Mouse (Mus musculus): ENCODE data around the gene B4galt7. TPM values are rescaled to one million over a fixed set of nuclear protein-coding genes. Genes with fewer than 3 reads are reported as not detected.

B4galt7 gene
- total and polyA plus RNA-seq, 2 experiments, result 7.9 to 14.8 TPM

DNA sequence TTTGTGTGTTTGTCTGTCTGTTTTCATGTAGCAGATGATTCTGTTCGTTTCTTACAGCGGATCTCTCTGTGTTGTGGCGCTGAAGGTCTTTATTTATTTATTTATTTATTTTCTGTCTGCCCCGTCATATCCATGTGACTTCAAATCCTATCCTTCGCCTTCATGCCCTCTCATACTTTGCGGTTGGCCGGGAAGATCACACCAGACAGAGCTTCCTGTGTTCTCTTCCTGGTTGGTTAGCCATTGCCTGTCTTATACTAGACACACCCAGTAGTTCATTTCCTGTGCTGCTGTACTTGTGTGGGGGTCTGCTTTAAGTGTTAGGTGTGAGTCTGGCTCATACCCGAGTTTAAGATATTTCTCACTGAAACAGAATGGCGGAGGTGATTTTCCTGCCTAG is 961 bp downstream of the B4galt7 start:
- Histone ChIP-seq H3K27me3 (ENCODE audit: control insufficient read depth, insufficient read depth, low read length) (no peaks in the 10 kb centered on the region), H3K4me3 (ENCODE audit: insufficient read depth, low read depth, low read length) (peak overlapping the region; percentile 86; the same call in 1 of the 2 replicates), H3K79me2 (ENCODE audit: control insufficient read depth, insufficient read depth, low read length) (peaks cover 5% of the 10 kb centered on the region; the same call in 1 of the 2 replicates), H3K27ac (replicated peaks; ENCODE audit: insufficient read depth, low read depth, low read length) (peak overlapping the region; percentile 74; the same call in 1 of the 2 replicates), H3K36me3 (ENCODE audit: control insufficient read depth, insufficient read depth, low read length) (peaks cover 11% of the 10 kb centered on the region), H3K9ac (ENCODE audit: low read depth, low read length) (peak overlapping the region; percentile 85), H3K4me1 (ENCODE audit: control insufficient read depth, insufficient read depth, low read length) (peaks cover 2% of the 10 kb centered on the region; the same call in 1 of the 2 replicates)
- no peak for TF ChIP-seq POLR2A (IDR thresholded peaks at IDR 0.05; ENCODE audit: extremely low read depth, insufficient read depth, low read length)
- 9% methylated on average over 9 of the region's 9 CpGs for WGBS
- peak; percentile 63 for DNase-seq (ENCODE audit: extremely low read depth, low read depth, low spot score)

DNA sequence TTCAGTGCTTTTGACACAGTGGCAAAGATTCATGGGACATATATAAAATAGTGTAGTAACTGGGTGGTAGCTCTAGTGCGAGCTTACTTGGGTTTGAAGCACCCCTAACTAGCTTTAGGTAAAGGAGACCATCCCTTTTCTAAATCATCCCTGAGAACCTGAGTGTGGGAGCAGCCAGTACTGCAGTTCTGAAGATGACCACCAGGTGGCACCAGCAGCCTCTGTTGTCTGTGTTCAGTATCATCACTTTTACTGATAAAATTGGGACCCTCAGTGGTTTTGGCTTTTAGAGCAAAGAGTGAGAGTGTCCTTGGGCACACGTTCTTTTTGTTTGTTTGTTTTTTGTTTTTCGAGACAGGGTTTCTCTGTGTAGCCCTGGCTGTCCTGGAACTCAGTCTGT is 1.9 kb downstream of the B4galt7 start:
- Histone ChIP-seq H3K4me1 (ENCODE audit: control insufficient read depth, insufficient read depth, low read length) (peaks cover 2% of the 10 kb centered on the region; the same call in 1 of the 2 replicates), H3K9ac (ENCODE audit: low read depth, low read length) (no peak overlapping the region), H3K4me3 (ENCODE audit: insufficient read depth, low read depth, low read length) (no peak overlapping the region), H3K36me3 (ENCODE audit: control insufficient read depth, insufficient read depth, low read length) (peaks cover 7% of the 10 kb centered on the region), H3K27ac (replicated peaks; ENCODE audit: insufficient read depth, low read depth, low read length) (no peak overlapping the region), H3K79me2 (ENCODE audit: control insufficient read depth, insufficient read depth, low read length) (peaks cover 5% of the 10 kb centered on the region; the same call in 1 of the 2 replicates), H3K27me3 (ENCODE audit: control insufficient read depth, insufficient read depth, low read length) (no peaks in the 10 kb centered on the region)
- TF ChIP-seq CTCF (IDR thresholded peaks at IDR 0.05; ENCODE audit: low read depth, low read length) (peak; percentile 78), POLR2A (IDR thresholded peaks at IDR 0.05; ENCODE audit: extremely low read depth, insufficient read depth, low read length) (no peak)
- WGBS, result 2% methylated on average over 3 of the region's 3 CpGs
- peak; percentile 32 for DNase-seq (ENCODE audit: extremely low read depth, low read depth, low spot score)

DNA sequence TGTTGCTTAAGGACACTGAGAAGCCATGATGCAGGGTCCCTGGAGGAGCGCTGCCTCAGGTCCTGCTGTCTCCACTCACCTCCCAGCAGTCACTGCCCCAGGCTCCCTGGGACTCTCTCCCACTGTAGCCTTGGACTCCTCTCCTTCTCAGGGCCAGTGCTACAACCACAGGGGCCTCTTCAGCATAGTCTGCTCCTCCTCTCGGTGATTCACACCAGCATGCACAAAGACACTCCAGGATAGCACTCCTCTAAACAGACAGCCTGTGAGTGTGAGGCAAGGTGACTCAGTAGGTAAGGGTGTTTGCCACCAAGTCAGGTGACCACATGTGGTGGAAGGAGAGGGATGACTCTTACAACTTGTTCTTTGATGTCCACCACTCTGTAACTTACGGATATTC is 4.9 kb downstream of the B4galt7 start:
- no peak overlapping the region for H3K9ac ChIP-seq (ENCODE audit: low read depth, low read length)
- H3K79me2 ChIP-seq (ENCODE audit: control insufficient read depth, insufficient read depth, low read length), result peaks cover 5% of the 10 kb centered on the region; the same call in 1 of the 2 replicates
- TF ChIP-seq POLR2A (IDR thresholded peaks at IDR 0.05; ENCODE audit: extremely low read depth, insufficient read depth, low read length) (no peak), CTCF (IDR thresholded peaks at IDR 0.05; ENCODE audit: low read depth, low read length) (no peak)
- H3K36me3 ChIP-seq (ENCODE audit: control insufficient read depth, insufficient read depth, low read length), result peaks cover 3% of the 10 kb centered on the region; the same call in 1 of the 2 replicates
- WGBS, result 92% methylated on average over 3 of the region's 3 CpGs
- peaks cover 2% of the 10 kb centered on the region; the same call in 1 of the 2 replicates for H3K4me1 ChIP-seq (ENCODE audit: control insufficient read depth, insufficient read depth, low read length)
- no peaks in the 10 kb centered on the region for H3K27me3 ChIP-seq (ENCODE audit: control insufficient read depth, insufficient read depth, low read length)
- no peak overlapping the region for H3K4me3 ChIP-seq (ENCODE audit: insufficient read depth, low read depth, low read length)
- DNase-seq (ENCODE audit: extremely low read depth, low read depth, low spot score), result no peak
- no peak overlapping the region for H3K27ac ChIP-seq (replicated peaks; ENCODE audit: insufficient read depth, low read depth, low read length)

GRCm38 (mm10) chr13:55606899-55607623 is 7.4 kb downstream of the B4galt7 start:
- Histone ChIP-seq H3K27ac (replicated peaks; ENCODE audit: insufficient read depth, low read depth, low read length) (no peak overlapping the region), H3K27me3 (ENCODE audit: control insufficient read depth, insufficient read depth, low read length) (no peaks in the 10 kb centered on the region), H3K79me2 (ENCODE audit: control insufficient read depth, insufficient read depth, low read length) (peaks cover 5% of the 10 kb centered on the region; the same call in 1 of the 2 replicates), H3K4me1 (ENCODE audit: control insufficient read depth, insufficient read depth, low read length) (no peaks in the 10 kb centered on the region), H3K9ac (ENCODE audit: low read depth, low read length) (no peak overlapping the region), H3K36me3 (ENCODE audit: control insufficient read depth, insufficient read depth, low read length) (peaks cover 3% of the 10 kb centered on the region; the same call in 1 of the 2 replicates), H3K4me3 (ENCODE audit: insufficient read depth, low read depth, low read length) (no peak overlapping the region)
- 70% methylated on average over 10 of the region's 10 CpGs for WGBS
- DNase-seq (ENCODE audit: extremely low read depth, low read depth, low spot score), result no peak
- TF ChIP-seq POLR2A (IDR thresholded peaks at IDR 0.05; ENCODE audit: extremely low read depth, insufficient read depth, low read length) (no peak), CTCF (IDR thresholded peaks at IDR 0.05; ENCODE audit: low read depth, low read length) (no peak)

DNA sequence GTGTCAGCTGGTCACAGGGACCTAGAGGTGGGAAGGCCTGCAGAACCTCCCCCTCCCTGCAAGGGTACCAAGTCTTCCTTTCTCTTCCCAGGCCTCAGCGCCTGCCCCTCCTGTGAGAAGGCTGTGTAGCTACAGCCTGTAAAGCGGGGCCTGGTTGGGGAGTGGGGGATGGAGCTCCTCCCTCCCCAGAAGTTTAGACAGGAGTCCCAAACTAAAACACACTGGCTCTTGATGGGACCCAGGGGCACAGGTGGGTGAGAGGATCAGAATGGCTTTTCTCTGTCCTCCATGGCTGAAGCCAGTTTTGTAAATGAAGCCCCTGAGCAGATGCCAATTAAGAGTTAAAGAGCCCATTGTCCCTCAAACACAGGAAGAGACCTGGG is 7.9 kb downstream of the B4galt7 start:
- peaks cover 3% of the 10 kb centered on the region; the same call in 1 of the 2 replicates for H3K36me3 ChIP-seq (ENCODE audit: control insufficient read depth, insufficient read depth, low read length)
- no peak for DNase-seq (ENCODE audit: extremely low read depth, low read depth, low spot score)
- TF ChIP-seq POLR2A (IDR thresholded peaks at IDR 0.05; ENCODE audit: extremely low read depth, insufficient read depth, low read length) (no peak), CTCF (IDR thresholded peaks at IDR 0.05; ENCODE audit: low read depth, low read length) (no peak)

DNA sequence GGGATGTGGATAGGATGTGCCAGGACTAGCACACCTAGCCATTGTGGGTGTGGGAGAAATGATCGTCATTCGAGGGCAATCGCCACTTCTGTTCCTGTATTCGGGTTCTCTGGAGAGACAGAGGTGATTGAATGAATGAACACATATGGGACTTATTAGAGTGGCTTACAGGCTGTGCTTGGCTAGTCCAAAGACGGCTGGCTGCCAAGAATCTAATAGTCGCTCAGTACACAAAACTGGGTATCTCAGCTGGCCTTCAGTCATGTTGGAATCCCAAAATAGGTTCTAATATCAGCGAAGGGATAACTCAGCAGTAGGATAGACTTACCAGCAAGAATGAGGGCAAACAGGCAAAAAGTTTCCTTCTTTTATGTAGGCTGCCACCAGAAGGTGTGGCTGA is 12.3 kb downstream of the B4galt7 start:
- H3K9ac ChIP-seq (ENCODE audit: low read depth, low read length), result no peak overlapping the region
- H3K36me3 ChIP-seq (ENCODE audit: control insufficient read depth, insufficient read depth, low read length), result peaks cover 3% of the 10 kb centered on the region; the same call in 1 of the 2 replicates
- DNase-seq (ENCODE audit: extremely low read depth, low read depth, low spot score), result no peak
- TF ChIP-seq CTCF (IDR thresholded peaks at IDR 0.05; ENCODE audit: low read depth, low read length), result no peak
- TF ChIP-seq POLR2A (IDR thresholded peaks at IDR 0.05; ENCODE audit: extremely low read depth, insufficient read depth, low read length), result no peak
- H3K4me1 ChIP-seq (ENCODE audit: control insufficient read depth, insufficient read depth, low read length), result peaks cover 4% of the 10 kb centered on the region; the same call in 1 of the 2 replicates
- H3K27ac ChIP-seq (replicated peaks; ENCODE audit: insufficient read depth, low read depth, low read length), result no peak overlapping the region
- H3K4me3 ChIP-seq (ENCODE audit: insufficient read depth, low read depth, low read length), result no peak overlapping the region
- H3K79me2 ChIP-seq (ENCODE audit: control insufficient read depth, insufficient read depth, low read length), result no peaks in the 10 kb centered on the region
- 87% methylated on average over 7 of the region's 7 CpGs for WGBS
- H3K27me3 ChIP-seq (ENCODE audit: control insufficient read depth, insufficient read depth, low read length), result no peaks in the 10 kb centered on the region

More for the DNA sequence above, 7.9 kb downstream of the B4galt7 start:
- Histone ChIP-seq H3K27ac (replicated peaks; ENCODE audit: insufficient read depth, low read depth, low read length) (no peak overlapping the region), H3K79me2 (ENCODE audit: control insufficient read depth, insufficient read depth, low read length) (no peaks in the 10 kb centered on the region), H3K4me1 (ENCODE audit: control insufficient read depth, insufficient read depth, low read length) (no peaks in the 10 kb centered on the region), H3K9ac (ENCODE audit: low read depth, low read length) (no peak overlapping the region), H3K4me3 (ENCODE audit: insufficient read depth, low read depth, low read length) (no peak overlapping the region), H3K27me3 (ENCODE audit: control insufficient read depth, insufficient read depth, low read length) (no peaks in the 10 kb centered on the region)
- 97% methylated on average over 2 of the region's 2 CpGs for WGBS
